Mouse (Mus musculus) midbrain, embryonic 13.5 days (tissue): ENCODE data around the gene Scn1b. TPM values are rescaled to one million over a fixed set of nuclear protein-coding genes. Genes with fewer than 3 reads are reported as not detected.

Source experiments
- ATAC-seq: fragments of 200-750 bp; cut with Nextera tagmentation; 2 replicates; pipeline ENCODE4 v1.8.0; 2017; ENCODE audit warnings: mild to moderate bottlenecking, moderate TSS enrichment, moderate library complexity
- H3K27ac ChIP-seq: fragments of 300-500 bp; sonication (generic); 2 replicates; pipeline ENCODE4 v1.5.1; 2015; ENCODE audit warnings: inconsistent platforms, mild to moderate bottlenecking, moderate library complexity
- H3K27me3 ChIP-seq: fragments of 300-500 bp; sonication (generic); 2 replicates; pipeline ENCODE4 v1.6.1; 2015; ENCODE audit warnings: mild to moderate bottlenecking, inconsistent platforms
- H3K36me3 ChIP-seq: fragments of 300-500 bp; sonication (generic); 2 replicates; pipeline ENCODE4 v1.6.1; 2015; ENCODE audit warnings: mild to moderate bottlenecking, inconsistent platforms
- H3K4me1 ChIP-seq: fragments of 300-500 bp; sonication (generic); replicated peaks from 2 replicates; pipeline ENCODE4 v1.6.1; 2015; ENCODE audit warnings: inconsistent platforms
- H3K4me2 ChIP-seq: fragments of 300-500 bp; sonication (generic); replicated peaks from 2 replicates; pipeline ENCODE4 v1.6.1; 2015; ENCODE audit warnings: moderate library complexity, mild to moderate bottlenecking, inconsistent platforms
- H3K4me3 ChIP-seq: fragments of 300-500 bp; sonication (generic); replicated peaks from 2 replicates; pipeline ENCODE4 v1.5.1; 2015; ENCODE audit warnings: mild to moderate bottlenecking, inconsistent platforms
- H3K9ac ChIP-seq: fragments of 300-500 bp; sonication (generic); replicated peaks from 2 replicates; pipeline ENCODE4 v1.6.1; 2015; ENCODE audit warnings: mild to moderate bottlenecking, inconsistent platforms
- H3K9me3 ChIP-seq: fragments of 300-500 bp; sonication (generic); 2 replicates; pipeline ENCODE4 v1.6.1; 2016; ENCODE audit warnings: mild to moderate bottlenecking, inconsistent platforms
- WGBS: fragments of 180-500 bp; shearing (Covaris S2); methylation state at CpG from one replicate; pipeline ENCODE4 v1.1.7; 2015; 5-methylcytosine and 5-hydroxymethylcytosine counted together
- polyA plus RNA-seq: library from polyadenylated mRNA; unstranded; fragments of >200 nt; fragmentation: Nextera tagmentation; extraction: Ambion mirVana; gene quantifications from 2 replicates; pipeline ENCODE4 v1.2.1, GENCODE M21; 2015

Gene Scn1b
- polyA plus RNA-seq, 1 experiment from 2014 or later: 2.7 TPM

DNA sequence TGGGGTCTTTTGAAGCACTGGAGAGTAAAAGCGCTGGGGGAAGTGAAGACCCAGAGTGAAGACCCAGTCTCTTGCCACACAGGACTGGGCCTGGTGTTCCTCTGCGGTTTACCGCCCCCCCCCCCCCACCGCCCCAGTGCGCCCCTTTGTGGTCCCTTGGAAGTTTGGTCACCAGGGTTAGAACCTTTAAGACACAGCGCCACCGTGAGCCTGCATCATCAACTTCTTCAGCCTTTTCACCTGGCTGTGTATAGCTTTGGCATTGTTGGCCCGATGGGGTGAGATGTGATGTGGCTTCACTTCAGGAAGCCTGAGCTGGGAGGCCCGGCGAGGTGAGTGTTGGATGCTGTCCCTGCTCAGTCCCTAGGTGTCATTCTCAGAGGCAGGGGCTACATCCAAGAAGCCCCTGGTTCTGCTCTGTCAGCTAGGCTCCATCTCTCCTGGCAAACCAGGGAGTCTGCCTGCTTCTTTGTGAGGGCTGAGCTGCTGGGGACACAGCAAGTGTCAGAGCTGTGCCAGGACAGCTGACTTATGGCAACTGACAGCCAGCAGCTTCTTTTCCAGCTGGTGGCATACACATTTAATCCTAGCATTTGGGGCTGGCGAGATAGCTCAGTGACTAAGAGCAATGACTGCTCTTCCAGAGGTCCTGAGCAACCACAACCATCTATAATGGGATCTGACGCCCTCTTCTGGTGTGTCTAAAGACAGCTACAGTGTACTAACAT lies 31.9 kb downstream of the Scn1b start:
- Histone ChIP-seq H3K4me2 (no peak overlapping the region), H3K4me3 (no peak overlapping the region), H3K27me3 (no peaks in the 10 kb centered on the region), H3K4me1 (no peaks in the 10 kb centered on the region), H3K9ac (no peak overlapping the region), H3K27ac (no peak overlapping the region), H3K9me3 (no peaks in the 10 kb centered on the region), H3K36me3 (no peaks in the 10 kb centered on the region)
- 26% methylated on average over 12 of the region's 12 CpGs for WGBS
- ATAC-seq: no peak

GRCm38 (mm10) chr7:31089721-31090120 lies 37.1 kb downstream of the Scn1b start:
- Histone ChIP-seq H3K4me3 (no peak overlapping the region), H3K9me3 (0 out of 2 replicates have a peak, but pooled peaks cover 3% of the 10 kb centered on the region), H3K27me3 (no peaks in the 10 kb centered on the region), H3K9ac (no peak overlapping the region), H3K4me1 (0 out of 2 replicates have a peak, but pooled peaks cover 4% of the 10 kb centered on the region), H3K27ac (no peak overlapping the region), H3K4me2 (no peak overlapping the region), H3K36me3 (no peaks in the 10 kb centered on the region)
- ATAC-seq: no peak
- WGBS: 90% methylated on average over 2 of the region's 2 CpGs

DNA sequence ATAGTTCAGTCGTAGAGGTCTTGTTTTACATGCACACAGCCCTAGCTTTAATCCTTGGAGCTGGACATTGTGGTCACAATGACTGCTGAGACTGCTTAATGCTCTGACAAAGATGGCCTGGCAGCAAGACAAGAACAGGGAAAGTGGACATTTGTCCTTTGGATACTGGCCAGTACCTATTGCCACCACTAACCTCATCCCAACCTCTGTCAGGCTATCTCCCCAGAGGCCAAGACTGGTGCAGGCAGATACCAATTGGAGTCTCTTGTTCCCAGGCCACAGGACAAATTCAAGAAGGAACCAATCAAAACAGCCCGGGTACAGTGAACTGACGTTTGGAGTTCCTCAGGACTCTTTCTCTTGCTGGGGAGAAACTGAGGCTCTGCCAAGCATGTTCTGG lies 38.6 kb downstream of the Scn1b start:
- H3K36me3 ChIP-seq: no peaks in the 10 kb centered on the region
- 0 out of 2 replicates have a peak, but pooled peaks cover 3% of the 10 kb centered on the region for H3K9me3 ChIP-seq
- no peak overlapping the region for H3K9ac ChIP-seq
- no peak overlapping the region for H3K4me3 ChIP-seq
- H3K27me3 ChIP-seq: no peaks in the 10 kb centered on the region
- no peak for ATAC-seq
- H3K4me1 ChIP-seq: peaks cover 8% of the 10 kb centered on the region; the same call in 1 of the 2 replicates
- H3K4me2 ChIP-seq: no peak overlapping the region
- H3K27ac ChIP-seq: no peak overlapping the region
- WGBS: 63% methylated on average over 3 of the region's 3 CpGs

- ATAC-seq: no peak
- WGBS: 84% methylated on average over 2 of the region's 2 CpGs
Measured at GRCm38 (mm10) chr7:31087262-31087661, 39.5 kb downstream of the Scn1b start.

GRCm38 (mm10) chr7:31086175-31086755 lies 40.5 kb downstream of the Scn1b start:
- Histone ChIP-seq H3K36me3 (no peaks in the 10 kb centered on the region), H3K9ac (no peak overlapping the region), H3K4me2 (no peak overlapping the region), H3K27me3 (no peaks in the 10 kb centered on the region), H3K4me1 (peaks cover 13% of the 10 kb centered on the region; the same call in 1 of the 2 replicates), H3K27ac (no peak overlapping the region), H3K9me3 (0 out of 2 replicates have a peak, but pooled peaks cover 3% of the 10 kb centered on the region), H3K4me3 (no peak overlapping the region)
- 93% methylated on average over 9 of the region's 9 CpGs for WGBS
- ATAC-seq: no peak

More at GRCm38 (mm10) chr7:31087262-31087661, 39.5 kb downstream of the Scn1b start:
- H3K36me3 ChIP-seq: no peaks in the 10 kb centered on the region
- H3K27me3 ChIP-seq: no peaks in the 10 kb centered on the region
- peaks cover 13% of the 10 kb centered on the region; the same call in 1 of the 2 replicates for H3K4me1 ChIP-seq
- H3K27ac ChIP-seq: no peak overlapping the region
- no peak overlapping the region for H3K4me2 ChIP-seq
- H3K9me3 ChIP-seq: 0 out of 2 replicates have a peak, but pooled peaks cover 3% of the 10 kb centered on the region
- no peak overlapping the region for H3K4me3 ChIP-seq
- no peak overlapping the region for H3K9ac ChIP-seq

GRCm38 (mm10) chr7:31085171-31085570 lies 41.6 kb downstream of the Scn1b start:
- no peak for ATAC-seq
- 18% methylated on average over 3 of the region's 3 CpGs for WGBS
- H3K27me3 ChIP-seq: no peaks in the 10 kb centered on the region
- H3K36me3 ChIP-seq: no peaks in the 10 kb centered on the region
- H3K4me3 ChIP-seq: no peak overlapping the region
- H3K27ac ChIP-seq: no peak overlapping the region
- 0 out of 2 replicates have a peak, but pooled peaks cover 3% of the 10 kb centered on the region for H3K9me3 ChIP-seq
- no peak overlapping the region for H3K9ac ChIP-seq
- no peak overlapping the region for H3K4me2 ChIP-seq
- H3K4me1 ChIP-seq: peaks cover 13% of the 10 kb centered on the region; the same call in 1 of the 2 replicates

DNA sequence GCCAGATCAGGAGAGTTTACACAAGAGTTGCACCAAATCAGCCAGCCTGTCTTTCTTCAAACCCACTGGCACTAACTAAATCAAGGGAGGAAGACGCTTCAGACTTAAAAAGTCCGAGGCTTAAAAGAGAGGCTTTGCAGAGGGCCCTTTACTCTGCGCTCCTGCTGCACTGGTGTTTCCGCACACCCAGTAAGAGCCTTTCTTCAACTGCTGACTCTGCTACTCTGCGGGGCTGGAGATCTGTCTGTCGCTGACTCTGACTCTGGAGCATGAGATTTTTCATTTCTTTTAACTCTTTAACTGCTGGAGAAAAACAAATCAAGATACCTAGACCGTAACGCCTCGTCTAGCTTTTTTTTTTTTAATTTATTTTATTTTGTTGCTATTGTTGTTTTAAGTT lies 42.7 kb downstream of the Scn1b start:
- H3K9ac ChIP-seq: no peak overlapping the region
- H3K4me1 ChIP-seq: peaks cover 13% of the 10 kb centered on the region; the same call in 1 of the 2 replicates
- H3K4me3 ChIP-seq: no peak overlapping the region
- 0 out of 2 replicates have a peak, but pooled peaks cover 3% of the 10 kb centered on the region for H3K9me3 ChIP-seq
- no peak for ATAC-seq
- H3K27me3 ChIP-seq: no peaks in the 10 kb centered on the region
- WGBS: 48% methylated on average over 9 of the region's 9 CpGs
- H3K4me2 ChIP-seq: no peak overlapping the region
- no peaks in the 10 kb centered on the region for H3K36me3 ChIP-seq
- no peak overlapping the region for H3K27ac ChIP-seq

DNA sequence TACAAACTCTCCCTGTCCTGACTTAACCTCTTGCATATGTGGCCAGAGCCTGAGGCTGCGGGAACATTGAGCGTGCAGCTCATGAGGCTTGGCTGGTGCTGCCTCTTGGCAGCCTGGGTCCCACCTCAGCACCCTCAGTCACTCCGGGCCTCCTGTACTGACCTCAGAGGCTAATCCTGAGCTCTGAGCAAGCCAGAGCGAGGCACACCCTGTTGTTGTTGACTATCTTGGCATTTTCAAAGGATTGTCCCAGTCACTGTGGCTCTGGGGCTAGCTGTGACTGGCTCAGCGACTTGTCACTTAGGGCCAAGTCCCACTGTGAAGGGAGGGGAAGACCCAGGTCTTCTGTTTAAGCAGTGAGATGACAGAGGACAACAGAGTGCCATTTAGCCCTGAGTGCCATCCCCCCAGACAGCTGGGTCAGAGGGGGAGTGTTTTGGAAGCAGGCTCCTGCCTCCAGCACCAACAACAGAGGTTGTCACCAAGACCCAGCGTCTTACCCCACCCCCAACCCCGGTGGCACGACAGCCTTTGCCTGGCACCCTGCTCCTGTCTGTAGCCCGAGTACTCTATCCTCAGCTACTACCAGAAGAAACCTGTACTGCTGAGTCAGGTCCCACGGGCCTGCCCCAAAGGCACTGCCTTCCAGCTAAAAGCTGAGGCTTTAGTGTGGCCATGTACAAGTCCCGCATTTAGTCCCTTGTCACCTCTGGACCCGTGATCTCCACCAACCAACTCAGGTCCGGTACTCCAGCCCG lies 43.8 kb downstream of the Scn1b start:
- H3K9ac ChIP-seq: no peak overlapping the region
- 54% methylated on average over 14 of the region's 14 CpGs for WGBS
- 0 out of 2 replicates have a peak, but pooled peaks cover 3% of the 10 kb centered on the region for H3K9me3 ChIP-seq

DNA sequence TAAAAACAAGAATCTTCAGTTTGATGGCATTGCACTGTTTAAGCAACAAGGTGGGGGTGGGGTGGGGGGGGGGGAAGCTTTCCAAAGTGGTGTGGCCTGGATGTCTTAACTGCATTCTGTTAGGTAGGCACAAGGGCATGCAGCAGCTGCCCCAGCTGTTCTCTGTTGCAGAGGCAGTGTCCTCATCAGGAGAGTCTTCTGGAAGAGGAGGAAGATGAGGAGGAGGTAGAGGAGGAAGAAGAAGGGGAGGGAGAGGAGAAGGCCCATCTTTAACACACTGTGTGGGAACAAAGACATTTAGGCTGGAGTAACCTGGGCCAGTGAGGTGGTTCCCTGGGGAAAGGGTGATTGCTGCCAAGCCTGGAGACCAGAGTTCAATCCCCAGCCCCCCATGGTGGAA lies 44.7 kb downstream of the Scn1b start:
- no peak overlapping the region for H3K27ac ChIP-seq
- no peaks in the 10 kb centered on the region for H3K27me3 ChIP-seq
- H3K4me1 ChIP-seq: peaks cover 13% of the 10 kb centered on the region; the same call in 1 of the 2 replicates
- 0 out of 2 replicates have a peak, but pooled peaks cover 3% of the 10 kb centered on the region for H3K9me3 ChIP-seq
- no peak overlapping the region for H3K4me2 ChIP-seq
- H3K9ac ChIP-seq: no peak overlapping the region
- no peak for ATAC-seq
- no peak overlapping the region for H3K4me3 ChIP-seq
- no peaks in the 10 kb centered on the region for H3K36me3 ChIP-seq

More for the DNA sequence above, 43.8 kb downstream of the Scn1b start:
- Histone ChIP-seq H3K4me3 (no peak overlapping the region), H3K36me3 (no peaks in the 10 kb centered on the region), H3K4me2 (no peak overlapping the region), H3K27me3 (no peaks in the 10 kb centered on the region), H3K4me1 (peaks cover 13% of the 10 kb centered on the region; the same call in 1 of the 2 replicates), H3K27ac (no peak overlapping the region)
- peak; percentile 34 for ATAC-seq

DNA sequence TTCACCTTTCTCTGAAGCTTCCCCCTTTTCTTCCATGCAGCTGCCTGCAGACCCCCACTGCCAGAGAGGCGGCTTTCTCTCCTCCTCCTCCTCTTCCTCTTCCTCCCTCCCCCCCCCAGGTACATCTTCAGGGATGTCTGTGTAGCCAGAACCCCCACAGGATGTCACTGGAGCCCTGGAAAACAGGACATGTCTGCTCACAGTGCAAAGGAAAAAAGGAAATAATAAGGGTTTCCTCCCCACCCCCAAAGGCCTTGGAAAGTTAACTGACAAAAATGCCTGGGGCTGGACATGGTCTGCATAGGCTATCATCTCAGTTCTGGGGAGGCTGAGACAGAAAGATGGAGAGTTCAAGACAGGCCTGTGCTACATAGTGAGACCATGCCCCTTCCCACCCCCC lies 45.7 kb downstream of the Scn1b start:
- no peak for ATAC-seq
- Histone ChIP-seq H3K4me1 (peaks cover 13% of the 10 kb centered on the region; the same call in 1 of the 2 replicates), H3K9ac (no peak overlapping the region), H3K27me3 (no peaks in the 10 kb centered on the region), H3K4me2 (no peak overlapping the region), H3K9me3 (0 out of 2 replicates have a peak, but pooled peaks cover 3% of the 10 kb centered on the region), H3K27ac (no peak overlapping the region), H3K4me3 (no peak overlapping the region), H3K36me3 (no peaks in the 10 kb centered on the region)
- WGBS: 50% methylated on average over 1 of the region's 1 CpGs

DNA sequence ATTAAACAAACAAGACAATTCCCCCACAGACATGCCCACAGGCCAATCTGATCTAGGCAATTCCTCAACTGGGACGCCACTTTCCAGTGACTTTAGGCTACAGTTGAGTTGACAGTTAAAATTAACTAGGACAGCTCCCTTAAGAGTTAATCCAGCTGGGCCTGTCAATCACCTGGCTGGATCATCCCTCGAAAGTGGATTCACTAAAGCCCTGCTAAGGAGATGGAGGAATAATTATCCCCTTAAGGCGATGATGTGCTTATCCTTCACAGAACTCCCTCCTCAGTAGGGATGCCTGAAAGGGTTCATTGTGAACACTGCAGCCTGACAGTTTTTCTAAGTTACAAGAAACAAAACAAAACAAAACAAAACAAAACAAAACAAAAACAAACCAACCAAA lies 46.2 kb downstream of the Scn1b start:
- 29% methylated on average over 3 of the region's 3 CpGs for WGBS
- peaks cover 13% of the 10 kb centered on the region; the same call in 1 of the 2 replicates for H3K4me1 ChIP-seq
- no peak overlapping the region for H3K27ac ChIP-seq
- H3K27me3 ChIP-seq: no peaks in the 10 kb centered on the region
- H3K4me3 ChIP-seq: no peak overlapping the region
- ATAC-seq: no peak
- no peaks in the 10 kb centered on the region for H3K9me3 ChIP-seq
- no peak overlapping the region for H3K9ac ChIP-seq
- H3K4me2 ChIP-seq: no peak overlapping the region
- H3K36me3 ChIP-seq: no peaks in the 10 kb centered on the region

- WGBS: 89% methylated on average over 8 of the region's 8 CpGs
- H3K36me3 ChIP-seq: no peaks in the 10 kb centered on the region
- no peak overlapping the region for H3K4me2 ChIP-seq
- peaks cover 8% of the 10 kb centered on the region; the same call in 1 of the 2 replicates for H3K4me1 ChIP-seq
- H3K27ac ChIP-seq: no peak overlapping the region
- no peak overlapping the region for H3K4me3 ChIP-seq
- H3K9ac ChIP-seq: no peak overlapping the region
- ATAC-seq: no peak
- no peaks in the 10 kb centered on the region for H3K27me3 ChIP-seq
- H3K9me3 ChIP-seq: no peaks in the 10 kb centered on the region
Measured at GRCm38 (mm10) chr7:31079670-31080069, 47.1 kb downstream of the Scn1b start.
